Mouse (Mus musculus): ENCODE data around the gene Irak1.
A peak's percentile ranks its signal among the peaks of the same experiment; 100 is the strongest.

Irak1 gene

DNA sequence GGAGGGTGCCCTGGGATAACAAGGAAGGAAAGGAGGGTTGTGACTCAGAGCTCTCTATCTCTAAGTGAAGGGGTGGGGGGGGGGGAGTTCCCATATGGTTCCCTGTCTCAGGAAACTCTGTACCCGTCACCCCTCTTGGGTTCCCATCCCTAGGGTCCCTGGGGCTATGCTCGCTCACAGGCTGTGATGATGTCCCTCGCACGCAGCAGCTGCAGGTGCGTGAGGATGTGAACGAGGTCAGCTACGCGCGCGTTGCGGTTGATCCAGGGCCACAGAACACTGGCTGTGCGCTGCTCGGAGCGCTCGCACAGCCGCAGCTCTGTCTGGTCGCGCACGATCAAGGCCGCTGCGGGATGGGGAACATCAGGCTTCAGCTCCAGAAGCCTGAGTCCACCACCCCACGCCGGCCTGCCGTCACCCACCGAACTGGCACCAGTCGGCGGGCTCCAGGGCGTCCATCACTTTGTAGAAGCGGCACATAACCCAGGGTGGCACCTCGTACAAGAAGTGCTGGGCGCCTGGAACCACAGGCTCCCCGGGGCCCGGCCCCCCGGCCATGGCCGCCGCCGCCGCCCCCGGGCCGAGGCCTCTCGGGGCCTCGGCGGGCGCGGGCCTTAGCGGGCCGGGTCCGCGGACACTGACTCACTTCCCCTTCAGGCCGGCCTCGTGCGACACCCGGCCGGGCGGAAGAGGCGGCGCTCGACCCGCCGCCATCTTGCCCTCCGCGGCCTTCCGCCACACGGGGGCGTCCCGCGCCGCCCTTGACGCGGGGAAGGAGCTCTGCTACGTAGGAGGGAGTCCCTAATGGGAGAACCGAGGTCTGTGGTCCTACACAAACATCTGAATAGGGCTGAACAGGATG is at the start of gene Irak1:
Gene Irak1 (minus strand): TSS at position 731 of the 862 bp plus-strand sequence.
- peak; percentile 76 for DNase-seq

GRCm38 (mm10) chrX:74070794-74071193 is 47.1 kb upstream of the Irak1 start:
- DNase-seq, result no peak

DNA sequence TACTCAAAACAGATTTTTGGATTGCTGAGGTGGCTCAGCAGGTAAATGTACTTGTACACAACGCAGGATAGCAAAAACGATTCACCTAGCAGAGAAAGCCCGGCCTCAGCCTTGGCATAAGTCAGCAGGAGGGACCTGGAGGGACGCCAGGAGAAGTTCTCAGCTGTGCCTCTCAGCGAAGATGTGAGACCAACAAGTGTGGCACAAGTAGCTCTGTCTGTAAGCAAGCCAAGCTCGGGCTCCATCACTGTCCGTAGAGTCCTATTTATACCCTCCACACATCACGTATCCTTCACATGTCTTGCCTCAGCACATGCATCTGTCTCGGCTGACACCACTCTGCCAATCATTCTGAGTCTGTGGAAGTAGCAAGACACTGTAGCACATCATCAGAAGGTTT is 44.2 kb upstream of the Irak1 start:
- DNase-seq, result peak; percentile 30

GRCm38 (mm10) chrX:74045107-74045506 is 21.4 kb upstream of the Irak1 start:
- no peak for DNase-seq

- no peak for DNase-seq
These were observed 14.1 kb upstream of the Irak1 start for GRCm38 (mm10) chrX:74037702-74038375.

- DNase-seq, result no peak
These were observed 6.3 kb upstream of the Irak1 start for GRCm38 (mm10) chrX:74030000-74030399.

- DNase-seq, result no peak
These were observed 927 bp downstream of the Irak1 start for GRCm38 (mm10) chrX:74022795-74023187.

DNA sequence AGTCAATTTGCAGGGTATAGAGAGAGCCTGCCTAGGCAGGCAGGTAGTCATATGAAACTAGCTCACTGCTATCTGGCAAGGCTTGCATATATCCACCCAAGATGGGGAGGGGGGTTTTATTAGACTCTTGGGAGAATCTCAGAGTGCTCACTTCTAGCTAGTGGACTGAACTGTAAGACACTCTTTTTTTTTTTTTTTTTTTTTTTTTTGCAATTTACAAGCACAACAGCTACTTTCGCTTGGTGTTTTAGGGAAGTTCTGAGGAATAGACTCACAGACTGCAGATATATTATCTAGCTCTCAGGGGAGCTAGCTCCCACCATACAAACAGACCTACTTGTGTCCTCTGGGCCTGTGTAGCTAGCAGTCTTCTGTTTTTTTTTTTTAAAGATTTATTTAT is 9.1 kb downstream of the Irak1 start:
- no peak for DNase-seq

- DNase-seq, result no peak
These were observed 15.7 kb downstream of the Irak1 start for GRCm38 (mm10) chrX:74008063-74008462.

GRCm38 (mm10) chrX:74006401-74006800 is 17.3 kb downstream of the Irak1 start:
- DNase-seq, result no peak

- DNase-seq, result no peak
These were observed 20.1 kb downstream of the Irak1 start for GRCm38 (mm10) chrX:74003644-74004043.

GRCm38 (mm10) chrX:74001024-74001423 is 22.7 kb downstream of the Irak1 start:
- no peak for DNase-seq

DNA sequence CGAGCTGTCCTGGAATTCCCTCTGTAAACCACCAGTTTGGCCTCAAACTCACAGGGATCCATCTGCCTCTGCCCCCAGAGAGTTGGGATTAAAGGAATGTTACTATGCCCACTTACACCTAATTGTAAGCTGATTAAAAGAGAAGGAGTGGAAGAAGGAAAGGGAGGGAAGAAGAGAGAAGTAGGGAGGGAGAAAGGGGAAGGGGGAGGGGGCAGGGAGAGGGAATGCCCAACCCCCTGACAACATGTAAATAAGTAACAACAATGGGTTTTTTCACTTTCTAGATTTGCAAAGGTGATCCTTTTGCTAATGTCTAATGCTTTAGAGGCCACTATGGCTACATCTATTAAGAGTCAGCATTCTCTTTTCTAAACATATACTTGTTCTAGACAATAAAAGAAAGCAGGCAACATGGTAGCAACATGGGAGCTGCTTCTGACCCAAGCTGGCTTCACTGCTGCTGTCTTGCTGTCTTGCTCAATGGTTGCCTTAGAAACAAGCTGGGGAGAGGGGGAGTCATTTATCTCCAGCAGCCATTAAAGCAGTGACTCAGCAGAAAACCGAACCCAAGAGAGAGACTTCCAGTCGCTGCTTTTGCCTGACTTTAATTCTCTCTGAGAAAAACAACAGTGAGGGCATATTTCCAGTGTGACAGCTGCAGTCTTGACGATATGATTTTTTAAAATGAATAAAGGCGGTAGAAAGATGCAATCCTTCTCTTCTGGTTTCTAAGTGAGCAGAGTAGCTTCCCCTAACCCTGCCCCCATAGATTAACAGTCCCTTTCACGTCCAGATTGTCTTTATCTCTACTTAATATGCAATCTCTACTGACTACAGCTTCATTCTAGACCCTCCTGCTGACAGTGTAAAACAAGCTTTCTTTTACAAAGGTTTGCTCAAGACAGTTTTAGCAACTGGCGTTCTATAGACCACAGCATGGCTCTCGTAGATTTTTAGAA is 24.5 kb downstream of the Irak1 start:
- no peak for DNase-seq

DNA sequence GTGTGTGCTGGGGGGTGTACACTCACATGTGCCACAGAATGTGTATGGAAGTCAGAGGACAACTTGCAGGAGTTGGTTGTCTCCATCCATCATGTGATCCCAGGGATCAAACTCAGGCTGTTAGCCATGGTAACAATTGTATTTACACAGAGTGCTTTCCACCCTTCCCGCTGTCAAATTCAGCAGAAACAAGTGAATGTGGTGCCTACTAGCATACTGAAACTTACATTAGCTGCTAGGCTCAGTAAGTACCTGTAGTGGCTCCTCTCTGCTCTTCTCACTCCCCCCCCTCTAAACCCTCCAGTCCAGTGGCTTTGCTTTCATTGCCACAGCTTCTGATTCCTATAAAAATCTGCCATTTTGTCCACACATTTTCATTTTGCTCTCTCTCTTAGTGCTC is 45.9 kb downstream of the Irak1 start:
- no peak for DNase-seq

GRCm38 (mm10) chrX:73976283-73976682 is 47.4 kb downstream of the Irak1 start:
- DNase-seq, result no peak

- no peak for DNase-seq
These were observed 50.9 kb downstream of the Irak1 start for GRCm38 (mm10) chrX:73972774-73973173.

DNA sequence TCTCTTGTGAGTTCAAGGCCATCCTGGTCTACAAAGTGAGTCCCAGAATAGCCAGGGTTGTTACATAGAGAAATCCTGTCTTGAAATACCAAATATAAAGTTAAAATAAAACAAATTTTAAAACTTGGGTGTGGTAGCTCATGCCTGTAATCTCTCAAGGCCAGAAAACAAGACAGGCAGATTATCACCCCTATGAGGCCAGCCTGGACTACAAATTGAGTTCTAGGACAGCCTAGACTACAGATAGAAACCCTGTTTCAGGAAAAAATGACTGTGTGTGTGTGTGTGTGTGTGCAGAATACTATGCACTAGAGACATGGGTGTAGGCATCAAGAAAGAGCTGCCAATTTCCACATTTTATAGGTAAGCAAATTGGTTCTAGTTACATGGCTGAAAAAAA is 52.9 kb downstream of the Irak1 start:
- no peak for DNase-seq

- DNase-seq, result peak; percentile 9
These were observed 54.0 kb downstream of the Irak1 start for GRCm38 (mm10) chrX:73969729-73970128.

GRCm38 (mm10) chrX:73969167-73969566 is 54.6 kb downstream of the Irak1 start:
- DNase-seq, result no peak

- DNase-seq, result peak; percentile 94
These were observed 56.3 kb downstream of the Irak1 start for GRCm38 (mm10) chrX:73967177-73968075.

DNA sequence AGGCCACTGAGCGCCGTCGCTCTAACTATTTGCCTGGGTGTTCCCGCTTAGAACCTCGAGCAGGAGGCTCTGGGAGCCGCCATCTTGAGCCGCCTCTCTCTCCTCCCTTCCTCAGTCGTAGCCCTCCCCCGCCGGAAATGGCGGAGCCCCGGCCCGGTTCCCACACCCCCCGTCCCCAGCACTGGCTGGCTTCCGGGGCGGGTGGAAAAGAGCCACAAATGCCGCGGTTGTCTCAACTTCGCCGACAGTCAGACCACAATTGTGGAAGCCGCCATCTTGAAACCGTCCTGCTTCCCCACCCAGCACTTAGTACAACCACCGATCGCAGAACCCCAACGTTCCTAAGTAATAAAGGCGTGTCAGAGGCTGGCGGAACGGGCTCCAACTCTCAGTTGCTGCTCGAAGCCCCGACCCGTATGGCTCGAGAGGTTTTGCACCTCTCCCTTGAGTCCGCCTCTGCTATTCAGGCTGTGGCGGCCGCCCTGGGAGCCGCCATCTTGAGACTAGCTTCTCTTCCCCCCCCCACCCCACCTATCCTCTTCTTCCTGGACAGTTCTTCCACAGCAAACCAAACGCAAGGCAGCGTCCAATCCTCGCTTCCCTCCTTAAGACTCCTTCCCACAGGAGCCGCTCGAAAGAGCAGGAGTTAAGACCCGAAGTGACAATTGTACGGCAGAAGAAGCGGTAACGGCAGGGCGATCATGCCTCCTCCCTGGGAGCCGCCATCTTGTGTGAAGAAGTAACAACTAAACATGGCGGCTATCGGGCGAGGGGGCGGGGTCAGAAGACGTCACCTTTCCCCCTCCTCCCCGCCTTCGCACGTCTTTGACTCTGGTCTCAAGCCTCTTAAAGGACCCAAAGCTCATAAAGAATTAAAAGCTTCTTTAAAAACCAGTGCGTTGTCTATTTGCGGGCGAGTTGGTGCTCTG is 57.2 kb downstream of the Irak1 start, which contains the start of gene Hcfc1:
Gene Hcfc1 (minus strand): TSS at position 110 of the 929 bp plus-strand sequence.
- DNase-seq, result peak; percentile 92

Data from cerebellum, adult 11-12 months (tissue).